Mouse (Mus musculus): ENCODE measurements around the gene Tmem150b.

Gene Tmem150b

DNA sequence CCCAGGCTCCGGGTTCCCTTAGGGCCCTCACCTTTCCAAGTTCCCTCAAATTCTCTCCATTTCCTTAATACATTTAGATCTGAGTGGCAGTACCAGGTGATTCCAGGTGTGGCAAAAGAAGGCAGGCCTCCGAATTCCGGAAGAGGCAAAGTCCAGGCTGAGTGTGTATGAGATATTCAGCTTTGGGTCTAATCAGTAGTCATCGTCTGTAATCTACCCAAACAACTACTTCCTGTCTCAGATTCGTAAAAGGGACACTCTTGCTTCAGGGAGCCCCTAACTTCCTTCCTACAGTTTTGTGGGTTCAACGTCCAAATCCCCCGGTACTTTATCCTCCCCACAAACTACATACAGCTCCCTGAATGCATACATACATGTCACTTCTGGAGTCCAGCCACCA is at the start of gene Tmem150b:
Gene Tmem150b, minus strand, starts transcription at position 81 of the 400 bp plus-strand sequence.
- no peak for DNase-seq (ENCODE audit: low spot score in 2 of 2)

DNA sequence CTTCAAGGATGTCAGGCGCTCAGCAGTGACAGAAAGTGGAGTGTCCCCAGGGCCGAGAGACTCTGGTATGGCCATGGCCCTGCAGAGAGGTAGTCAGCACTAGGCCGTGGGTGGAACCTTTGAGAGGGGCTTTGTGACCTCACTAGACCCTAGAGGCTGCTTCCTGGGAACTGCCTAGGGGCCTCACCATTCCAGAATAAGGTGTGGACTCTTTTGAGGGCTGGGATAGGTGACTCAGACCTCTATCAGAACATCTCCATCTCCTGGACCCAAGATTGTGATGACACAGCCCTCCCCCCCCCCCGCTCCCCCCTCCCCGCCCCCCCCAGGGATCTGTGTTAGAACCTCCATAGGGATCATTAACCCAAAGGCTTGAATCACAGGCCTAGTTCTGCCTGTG is 46.2 kb upstream of the Tmem150b start, which contains the start of gene Fam71e2:
Gene Fam71e2, minus strand, starts transcription at position 101 of the 400 bp plus-strand sequence.
- no peak for DNase-seq (ENCODE audit: low spot score in 2 of 2)

DNA sequence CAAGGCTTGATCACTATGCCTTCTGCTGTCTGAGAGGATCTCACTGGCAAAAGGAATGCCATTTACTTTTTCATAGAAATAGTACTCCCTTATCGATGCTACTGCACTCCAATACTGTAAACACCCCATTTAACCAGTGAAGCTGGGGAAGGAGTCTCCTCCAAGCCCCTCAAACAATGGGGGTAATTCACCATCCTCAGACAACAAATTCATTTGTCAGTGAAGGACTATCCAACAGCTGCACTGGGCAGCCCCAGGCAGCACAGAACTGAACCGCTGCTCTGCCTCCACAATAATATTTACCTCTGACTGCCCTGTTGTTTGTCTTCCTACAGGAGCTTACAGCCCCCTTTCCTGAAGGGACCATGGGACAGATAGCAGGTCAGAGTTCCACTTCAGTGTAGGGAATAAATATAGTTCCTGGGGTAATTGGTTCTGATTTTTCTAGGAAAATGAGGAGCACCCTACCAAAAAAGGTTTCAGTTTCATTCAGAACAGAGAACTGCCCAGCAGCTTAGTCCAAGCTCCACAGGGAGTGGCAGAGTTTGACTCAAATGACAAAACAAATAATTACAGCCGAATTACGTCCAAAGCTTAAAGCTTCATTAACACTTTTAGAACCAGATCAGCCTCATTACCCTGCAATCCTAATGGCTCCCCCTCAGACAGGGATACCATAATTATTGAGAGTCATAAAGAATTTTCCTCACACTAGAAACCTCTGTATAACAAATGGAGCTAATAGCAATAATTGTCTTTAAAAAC is 40.1 kb upstream of the Tmem150b start:
- DNase-seq (ENCODE audit: low spot score in 2 of 2), result no peak

DNA sequence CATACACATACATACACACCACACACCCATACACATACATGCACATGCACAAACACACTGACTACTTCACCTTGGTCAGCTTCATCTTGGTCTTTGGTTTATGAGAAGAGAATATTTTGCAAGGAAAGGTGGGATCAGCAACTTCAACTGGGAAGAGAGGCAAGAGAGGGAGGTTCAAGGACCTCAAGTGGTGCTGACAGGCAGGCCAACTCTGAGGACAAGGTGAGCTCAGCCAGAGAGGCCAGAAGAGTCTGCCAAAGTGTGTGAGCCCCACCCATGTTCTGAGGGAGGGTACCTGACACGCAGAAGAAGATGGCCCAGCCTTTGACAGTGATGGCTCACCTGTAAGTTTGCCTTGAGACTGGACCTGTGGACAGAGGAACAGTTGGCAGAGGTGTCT is 34.6 kb upstream of the Tmem150b start:
- no peak for DNase-seq (ENCODE audit: low spot score in 2 of 2)

DNA sequence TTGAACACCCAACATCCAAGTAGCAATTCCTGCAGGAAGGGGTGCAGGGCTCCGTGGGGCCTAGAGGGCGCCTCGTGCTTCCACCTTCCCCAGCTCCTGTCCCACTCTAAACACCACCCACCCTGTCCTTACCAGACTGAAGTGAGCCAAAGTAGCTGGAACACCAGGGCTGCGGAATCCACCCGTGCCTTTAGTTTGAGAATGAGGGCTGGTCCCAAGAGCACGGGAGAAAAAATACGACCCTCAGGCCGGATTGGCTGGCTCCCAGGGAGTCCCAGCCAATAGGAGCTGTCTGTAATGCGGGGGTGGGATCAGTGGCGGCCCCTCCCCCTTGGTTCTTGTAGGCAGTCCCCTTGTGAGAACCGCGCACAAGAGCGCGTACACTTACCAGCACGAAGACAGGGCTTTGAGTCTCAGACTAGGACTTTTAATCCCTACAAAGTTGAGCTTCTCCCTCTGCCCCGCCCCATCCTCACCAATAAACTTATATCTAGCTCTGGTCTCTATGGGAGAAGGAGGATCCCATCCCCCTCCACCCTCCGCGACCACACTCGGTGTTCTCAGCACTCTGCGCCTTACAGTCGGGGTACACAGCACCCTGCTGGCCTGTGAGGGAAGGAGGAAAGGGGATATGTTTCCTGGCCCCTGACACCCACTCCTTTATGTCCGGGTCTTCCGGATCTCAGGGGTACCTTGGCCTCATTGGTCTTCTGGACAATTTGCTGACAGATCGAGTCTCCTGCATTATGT is 27.9 kb upstream of the Tmem150b start, which contains the start of gene Cox6b2:
Gene Cox6b2, minus strand, starts transcription at position 274 of the 750 bp plus-strand sequence.
- DNase-seq (ENCODE audit: low spot score in 2 of 2), result peak; percentile 58 to 73

DNA sequence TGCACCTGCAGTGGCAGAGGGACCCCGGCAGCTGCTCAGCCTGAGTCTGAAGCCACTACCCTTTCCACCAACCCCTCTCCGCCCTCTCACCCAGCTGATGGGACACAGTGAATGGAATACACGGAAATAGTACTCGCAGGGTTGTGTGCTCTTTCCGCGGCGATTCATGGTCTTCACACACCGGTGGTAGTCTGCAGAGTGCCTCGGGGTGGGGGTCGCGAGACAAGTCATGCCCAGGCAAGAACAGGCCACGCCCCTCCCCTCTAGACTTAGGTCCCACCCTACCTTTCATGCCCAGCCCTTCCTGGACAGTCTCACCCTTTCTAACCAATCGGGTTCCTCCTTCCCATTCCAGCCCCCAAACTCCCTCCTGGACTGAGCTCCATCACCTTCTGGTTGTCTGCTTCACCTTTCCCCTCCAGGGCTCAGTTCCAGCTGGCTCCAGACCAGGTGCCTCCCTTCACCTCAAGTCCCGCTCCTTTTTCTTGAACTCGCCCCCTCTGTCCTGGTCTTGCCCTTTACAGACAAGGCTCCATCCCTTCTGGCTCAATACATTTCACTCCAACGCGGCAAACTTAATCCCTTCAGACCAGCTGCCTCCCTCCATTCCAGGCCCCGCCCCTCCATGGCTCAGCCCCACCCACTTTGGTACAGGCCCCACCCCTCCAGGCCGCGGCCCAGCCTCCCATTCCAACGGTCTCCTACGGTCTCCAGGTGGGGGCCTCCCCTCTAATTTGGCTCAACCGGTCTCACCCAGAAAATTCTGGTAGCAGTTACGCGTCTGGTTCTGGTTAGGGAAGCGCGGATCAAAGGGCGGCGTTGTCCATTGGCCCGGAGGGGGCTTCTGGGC is 27.1 kb upstream of the Tmem150b start:
- no peak for DNase-seq (ENCODE audit: low spot score in 2 of 2)

DNA sequence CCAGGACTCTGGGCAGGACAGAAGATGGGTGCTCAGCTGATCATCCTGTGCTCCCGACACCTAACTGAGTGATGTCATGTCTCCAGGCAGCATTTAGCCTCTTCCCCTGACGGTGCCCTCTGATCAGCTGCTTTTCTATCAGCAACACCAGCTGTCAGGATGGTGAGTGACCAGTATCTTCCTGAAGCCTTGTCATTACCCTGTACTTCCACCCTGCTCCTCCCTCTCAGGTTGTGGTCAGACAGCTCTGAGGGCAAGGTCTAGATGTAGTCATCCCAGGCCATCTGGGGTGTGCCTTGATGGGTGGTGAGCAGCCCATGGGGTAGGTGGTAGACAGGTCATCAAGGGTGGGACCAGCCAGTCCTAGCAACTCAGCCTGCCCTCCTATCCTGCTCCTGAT is 24.1 kb upstream of the Tmem150b start:
- no peak for DNase-seq (ENCODE audit: low spot score in 2 of 2)

DNA sequence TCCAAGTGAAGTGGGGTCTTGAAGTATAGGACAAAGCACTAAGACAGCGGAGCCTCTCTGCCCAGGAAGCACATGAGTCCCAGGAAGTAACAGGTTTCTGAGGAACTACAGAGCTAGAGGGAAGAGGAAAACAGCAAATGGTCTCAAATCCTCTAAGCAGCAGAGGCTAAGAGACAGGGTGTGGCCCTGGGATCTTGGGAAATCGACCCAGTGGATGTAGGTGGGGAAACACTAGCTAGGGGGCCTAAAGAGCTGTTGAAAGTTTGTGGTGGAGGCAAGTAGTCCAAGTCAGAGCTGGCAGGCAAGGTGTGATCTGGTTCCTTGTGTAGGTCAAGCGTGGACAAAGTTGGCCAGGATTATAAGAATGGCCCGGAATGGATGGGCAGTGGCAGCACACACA is 23.3 kb upstream of the Tmem150b start:
- DNase-seq (ENCODE audit: low spot score in 2 of 2), result no peak

DNA sequence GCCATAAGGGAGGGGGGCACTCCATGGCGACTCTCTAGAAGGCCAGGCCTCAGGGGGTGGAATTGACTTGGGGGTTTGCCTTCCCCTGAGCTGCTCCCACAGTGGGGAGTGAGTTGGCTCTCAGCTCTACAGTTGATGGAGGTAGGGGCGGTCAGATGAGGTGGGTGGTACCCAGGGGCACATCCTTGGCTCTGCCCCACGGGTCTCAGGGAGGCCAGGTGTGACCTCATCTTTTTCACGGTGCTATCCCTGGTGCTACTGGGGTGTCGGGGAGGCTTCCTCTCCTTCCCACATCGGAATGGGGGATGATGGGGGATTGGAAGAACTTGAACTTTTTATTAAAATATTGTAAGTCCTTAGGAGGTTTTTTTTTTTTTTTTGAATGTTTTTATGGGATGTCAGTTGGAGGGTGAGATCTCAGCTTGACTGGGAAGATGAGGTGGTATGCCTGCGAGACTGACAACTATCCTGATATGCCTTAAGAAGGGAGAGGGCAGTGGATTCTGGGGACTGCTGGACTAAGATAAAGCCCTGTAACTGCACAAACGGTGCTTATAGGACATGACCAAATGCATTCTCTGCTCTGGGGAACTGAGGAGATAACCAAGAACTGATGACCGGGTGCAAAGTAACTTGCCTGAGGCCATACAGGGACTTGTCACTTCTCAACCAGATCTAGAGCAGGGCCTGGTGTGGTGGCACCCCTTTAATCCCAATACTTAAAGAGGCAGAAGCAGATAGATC is 22.3 kb upstream of the Tmem150b start:
- DNase-seq (ENCODE audit: low spot score in 2 of 2), result no peak

DNA sequence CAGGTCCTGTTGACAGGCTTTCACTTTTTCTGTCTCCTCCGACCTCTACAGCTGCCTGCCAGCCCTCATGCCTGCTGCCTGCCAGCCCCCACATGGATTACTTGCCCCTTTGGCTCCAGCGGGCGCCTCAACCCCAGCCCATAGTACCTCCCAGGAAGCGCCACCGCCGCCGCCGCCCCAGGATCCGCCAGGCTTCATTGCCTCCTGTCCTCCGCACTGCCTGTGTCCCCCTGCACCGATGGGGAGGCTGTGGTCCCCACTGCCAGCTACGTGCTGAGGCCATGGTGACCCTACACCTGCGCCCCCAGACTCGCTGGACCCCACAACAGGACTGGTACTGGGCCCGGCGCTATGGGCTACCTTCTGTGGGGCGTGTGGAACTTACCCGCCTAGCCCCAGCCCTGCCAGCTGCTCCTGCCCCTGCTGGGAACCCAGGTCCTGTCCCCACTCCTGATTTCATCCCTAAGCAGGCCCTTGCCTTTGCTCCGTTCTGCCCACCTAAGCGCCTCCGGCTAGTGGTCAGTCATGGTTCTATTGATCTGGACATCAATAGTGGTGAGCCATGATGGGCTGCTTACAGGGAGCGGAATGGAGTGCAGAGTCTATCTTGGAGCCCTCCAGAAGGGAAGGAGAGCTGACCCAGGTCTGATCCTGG is 21.4 kb upstream of the Tmem150b start:
- no peak for DNase-seq (ENCODE audit: low spot score in 2 of 2)

DNA sequence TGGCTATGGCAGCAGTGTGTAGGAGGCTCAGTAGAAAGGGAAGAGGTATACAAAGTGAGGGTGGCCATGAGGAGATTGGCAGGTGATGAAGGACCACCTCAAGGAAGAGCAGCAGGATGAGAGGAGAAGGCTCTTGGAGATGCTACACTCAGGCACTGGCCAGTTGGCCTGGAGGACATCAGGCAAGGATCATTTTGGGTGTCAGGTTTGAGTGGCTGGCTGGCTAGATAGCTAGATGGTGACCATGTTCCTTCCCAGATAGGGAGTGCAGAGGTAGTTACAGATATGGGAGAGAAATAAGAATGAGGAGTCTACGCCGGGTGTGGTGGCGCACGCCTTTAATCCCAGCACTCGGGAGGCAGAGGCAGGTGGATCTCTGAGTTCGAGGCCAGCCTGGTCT is 19.8 kb upstream of the Tmem150b start:
- DNase-seq (ENCODE audit: low spot score in 2 of 2), result no peak

DNA sequence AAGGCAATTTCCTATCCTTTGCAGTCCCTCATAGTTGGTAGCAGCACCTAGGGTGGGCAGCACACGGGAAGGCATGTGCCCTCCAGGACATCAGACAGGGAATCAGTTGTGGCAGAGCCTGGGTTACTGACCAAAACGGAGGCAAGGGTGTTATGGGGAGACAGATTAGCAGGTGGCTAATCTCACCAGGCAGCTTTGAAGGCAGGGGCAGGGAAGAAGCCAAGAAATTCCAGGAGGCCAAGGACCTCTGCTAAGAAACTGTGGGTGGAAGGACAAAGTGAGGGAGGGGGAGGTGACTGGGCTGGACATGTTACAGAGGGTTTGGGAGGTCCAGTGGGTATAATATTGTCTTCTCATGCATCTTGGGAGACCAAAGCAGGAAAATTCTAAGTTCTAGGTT is 18.3 kb upstream of the Tmem150b start:
- DNase-seq (ENCODE audit: low spot score in 2 of 2), result no peak

DNA sequence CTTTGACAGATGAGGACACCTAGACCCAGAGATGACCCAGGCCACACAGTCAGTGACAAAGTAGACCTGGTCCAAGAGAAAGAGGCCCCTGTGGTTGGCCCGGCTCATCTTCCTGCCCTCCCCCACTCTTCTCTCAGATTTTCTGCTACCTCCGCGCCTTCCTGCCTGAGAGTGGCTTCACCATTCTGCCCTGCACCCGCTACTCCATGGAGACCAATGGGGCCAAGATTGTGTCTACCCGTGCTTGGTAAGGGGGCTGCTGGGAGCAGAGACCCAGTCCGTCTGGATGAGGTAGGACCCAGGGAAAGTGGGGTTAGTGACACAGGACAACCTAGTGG is 17.4 kb upstream of the Tmem150b start:
- no peak for DNase-seq (ENCODE audit: low spot score in 2 of 2)

DNA sequence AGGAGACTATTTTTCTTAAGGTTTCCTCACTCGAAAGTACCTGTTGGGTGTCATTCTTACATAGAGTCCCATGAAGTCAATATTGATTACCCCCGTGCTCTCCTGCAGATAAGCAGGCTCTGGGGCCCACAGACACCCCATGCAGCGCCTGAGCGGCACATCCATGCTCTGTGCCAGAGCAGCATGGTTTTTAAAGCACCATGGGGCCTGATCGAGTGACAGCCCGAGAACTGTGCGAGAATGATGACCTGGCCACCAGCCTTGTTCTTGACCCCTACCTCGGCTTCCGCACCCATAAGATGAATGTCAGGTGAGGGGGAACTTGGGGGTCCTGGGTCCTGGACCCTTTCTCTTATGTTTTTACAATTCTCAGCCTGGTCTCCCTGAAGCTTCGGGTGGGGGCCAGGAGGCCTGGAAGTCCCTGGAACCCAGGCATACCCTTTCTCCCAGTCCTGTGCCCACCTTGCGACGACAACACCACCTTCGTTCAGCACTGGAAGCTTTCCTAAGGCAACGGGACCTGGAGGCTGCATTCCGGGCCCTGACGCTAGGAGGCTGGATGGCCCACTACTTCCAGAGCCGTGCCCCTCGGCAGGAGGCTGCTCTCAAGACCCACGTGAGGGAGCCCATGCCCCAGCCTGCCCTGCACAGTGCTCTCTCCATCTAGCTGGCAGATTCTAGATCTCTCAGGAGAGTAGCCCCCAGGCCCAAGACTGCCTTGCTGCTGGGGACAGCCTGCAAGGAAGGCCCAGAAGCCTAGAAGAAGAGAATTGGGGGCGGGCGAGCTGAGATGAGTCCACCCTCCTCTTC is 16.8 kb upstream of the Tmem150b start:
- no peak for DNase-seq (ENCODE audit: low spot score in 2 of 2)

DNA sequence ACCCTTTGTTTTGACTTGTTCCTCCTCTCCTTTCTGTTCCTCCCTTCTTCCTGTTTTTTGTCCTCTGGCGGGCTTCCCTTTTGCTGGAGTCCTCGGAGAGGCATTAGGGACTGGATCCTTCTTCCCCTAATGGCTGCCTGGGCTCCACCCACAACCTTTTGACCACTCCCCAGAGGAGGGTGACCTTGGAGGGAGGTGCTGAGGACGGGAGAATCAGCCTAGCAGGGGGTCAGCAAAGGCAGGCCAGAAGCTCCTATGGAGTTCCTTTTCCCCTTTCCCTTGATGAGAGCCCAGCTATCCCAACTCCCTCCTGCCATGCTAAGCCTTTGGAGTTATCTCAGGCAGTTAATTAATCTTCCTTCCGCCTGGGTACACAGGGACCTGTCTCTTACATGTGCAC is 16.1 kb upstream of the Tmem150b start:
- peak in 1 of 2 experiments; percentile 23 for DNase-seq (ENCODE audit: low spot score in 2 of 2)

DNA sequence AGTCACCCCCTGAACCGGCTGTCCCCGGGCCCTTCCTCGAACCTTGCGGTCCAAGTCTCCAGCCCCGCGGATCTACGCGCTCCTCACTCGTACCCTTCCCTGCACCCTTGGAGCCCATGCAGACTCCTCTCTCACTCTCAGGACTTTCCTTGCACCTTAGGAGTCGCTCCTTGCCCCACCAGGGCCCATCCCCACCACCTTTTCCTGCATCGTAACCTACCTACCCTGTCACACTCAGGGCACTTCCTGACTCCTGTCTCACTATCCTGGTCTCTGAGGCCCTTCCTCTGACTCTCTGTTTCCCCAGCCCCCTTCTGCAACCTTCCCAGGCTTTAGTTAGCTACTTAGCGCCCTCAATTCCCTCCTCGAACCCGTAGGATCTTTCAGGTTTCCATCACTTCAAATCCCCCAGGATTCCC is 15.3 kb upstream of the Tmem150b start:
- no peak for DNase-seq (ENCODE audit: low spot score in 2 of 2)

DNA sequence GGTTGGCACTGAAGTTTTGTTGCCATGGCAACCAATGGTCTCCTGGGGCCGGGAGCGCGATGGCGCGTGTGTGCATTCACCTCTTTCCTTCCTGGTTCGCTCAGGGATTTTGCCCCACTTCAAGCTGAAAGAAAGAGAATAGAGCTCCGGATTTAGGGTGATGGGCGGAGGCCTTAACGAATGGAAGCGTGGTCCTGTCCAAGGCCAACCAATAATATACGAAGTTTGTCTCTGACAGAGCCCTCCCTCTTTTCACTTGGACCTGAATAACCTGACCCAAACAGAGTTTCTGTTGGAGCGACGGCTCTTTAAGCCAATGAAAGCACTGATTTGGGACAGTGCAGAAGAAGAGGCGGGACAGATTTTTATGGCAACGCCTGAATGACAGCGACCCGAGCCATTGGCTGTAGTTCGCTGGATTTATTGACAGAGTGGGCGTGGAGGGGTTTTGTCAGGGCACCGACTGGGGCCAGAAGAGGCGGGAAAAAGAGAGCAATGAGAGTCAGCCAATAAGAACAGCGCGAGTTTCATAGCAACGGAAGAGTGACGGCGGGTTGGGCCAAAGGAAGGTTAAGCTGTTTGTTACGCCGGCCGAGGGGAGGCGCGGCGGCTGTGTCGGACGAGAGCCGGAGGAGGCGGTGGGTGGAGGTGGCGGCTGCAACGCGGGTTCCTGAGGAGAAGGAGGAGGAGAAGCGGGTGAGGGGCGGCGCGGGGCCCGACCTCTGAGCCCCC is 14.7 kb upstream of the Tmem150b start, which contains the start of gene Kmt5c:
Gene Kmt5c, plus strand, starts transcription at position 572 of the 732 bp plus-strand sequence.
- peak; percentile 97 to 99 for DNase-seq (ENCODE audit: low spot score in 2 of 2)

DNA sequence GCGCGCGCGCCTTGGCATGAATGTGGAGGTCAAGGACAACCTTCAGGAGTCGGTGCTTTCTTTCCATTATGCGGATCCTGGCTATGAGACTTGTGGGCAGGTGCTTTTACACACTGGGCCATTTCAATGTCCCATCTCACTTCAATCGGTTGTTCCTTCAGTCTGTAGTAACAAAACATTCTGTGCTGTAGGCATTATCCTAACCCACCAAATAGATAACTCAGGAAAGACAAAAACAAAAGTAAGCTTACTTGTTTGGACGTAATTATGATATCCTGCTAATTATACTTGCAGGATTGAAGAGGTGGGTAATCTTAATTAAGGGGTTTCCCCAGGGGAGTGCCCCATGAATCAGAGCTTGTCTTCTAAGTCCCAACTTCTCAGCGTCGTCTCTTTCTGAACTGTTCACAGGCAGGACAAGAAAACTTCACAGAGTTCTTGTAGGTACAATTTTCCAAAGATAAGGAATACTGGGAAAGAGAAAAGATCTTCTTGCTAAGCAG is 14.0 kb upstream of the Tmem150b start:
- DNase-seq (ENCODE audit: low spot score in 2 of 2), result no peak

DNA sequence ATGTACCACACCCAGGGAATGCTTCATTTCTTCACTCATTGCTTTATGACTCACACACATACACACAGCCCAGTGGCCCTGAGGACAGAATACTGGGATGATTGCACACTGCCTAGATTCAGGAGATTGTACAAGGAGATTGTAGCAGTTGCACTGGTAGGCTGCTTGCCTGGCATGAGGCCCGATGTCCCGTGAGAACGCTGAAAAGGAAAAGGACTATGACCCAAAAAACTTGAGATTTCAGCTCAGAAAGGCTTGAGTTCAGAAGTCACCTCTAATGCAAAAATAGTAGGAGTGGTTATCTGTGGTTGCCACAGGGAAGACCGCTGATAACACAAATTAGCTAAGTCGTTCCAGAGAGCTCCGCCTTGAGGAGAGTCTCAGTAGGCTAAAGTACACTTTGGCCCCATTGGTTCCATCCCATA is 7.9 kb upstream of the Tmem150b start:
- DNase-seq (ENCODE audit: low spot score in 2 of 2), result no peak
